Mouse (Mus musculus) heart, postnatal 0 days (tissue): Measurements from ENCODE around the gene Phgdh.

Source experiments
- CTCF ChIP-seq: IDR thresholded peaks from 2 replicates; pipeline ENCODE4 v1.5.1; 2016; ENCODE audit warnings: antibody characterized with exemption, control low read depth, low read depth
- EP300 ChIP-seq: IDR thresholded peaks from 2 replicates; pipeline ENCODE4 v1.6.1; 2016; ENCODE audit warnings: antibody characterized with exemption, low read depth

GRCm38 (mm10) chr3:98348106-98348505 is 8.3 kb upstream of the Phgdh start:
- TF ChIP-seq CTCF: no peak
- no peak for TF ChIP-seq EP300
